Mouse (Mus musculus): Measurements from ENCODE around the gene Gtf2ird2. TPM values are rescaled to one million over a fixed set of nuclear protein-coding genes. Genes with fewer than 3 reads are reported as not detected.

Gtf2ird2 gene
- total and polyA plus RNA-seq, 2 experiments from 2014 or later, result 15.5 to 17.3 TPM

- Histone ChIP-seq H3K9me3 (ENCODE audit: low read length) (no peaks in the 10 kb centered on the region), H3K4me1 (ENCODE audit: insufficient read depth, low read length) (0 out of 2 replicates have a peak, but pooled peaks cover 2% of the 10 kb centered on the region), H3K4me3 (ENCODE audit: low read depth, low read length) (peak within 1 kb of the TSS; percentile 96), H3K36me3 (ENCODE audit: insufficient read depth, low read length) (no peaks in the 10 kb centered on the region), H3K27ac (ENCODE audit: low read depth, low read length) (peak within 1 kb of the TSS; percentile 87), H3K9ac (replicated peaks; ENCODE audit: low read length, poor library complexity, severe bottlenecking) (peak within 1 kb of the TSS; percentile 72), H3K4me2 (ENCODE audit: low read depth, low read length, poor library complexity, severe bottlenecking) (peak within 1 kb of the TSS; percentile 88), H3K27me3 (ENCODE audit: insufficient read depth, low read length) (no peaks in the 10 kb centered on the region)
- WGBS, result under 1% methylated on average over 70 of the region's 72 CpGs
- TF ChIP-seq CTCF (IDR thresholded peaks at IDR 0.05), result no peak
- DNase-seq (ENCODE audit: low spot score), result peak; percentile 94
- peak; percentile 90 for ATAC-seq (ENCODE audit: low FRiP score)
Observed at GRCm38 (mm10) chr5:134176169-134176881, 7.5 kb upstream of the Gtf2ird2 start, which contains the start of gene Rcc1l. Gene Rcc1l, minus strand, starts transcription at chr5:134176774.

DNA sequence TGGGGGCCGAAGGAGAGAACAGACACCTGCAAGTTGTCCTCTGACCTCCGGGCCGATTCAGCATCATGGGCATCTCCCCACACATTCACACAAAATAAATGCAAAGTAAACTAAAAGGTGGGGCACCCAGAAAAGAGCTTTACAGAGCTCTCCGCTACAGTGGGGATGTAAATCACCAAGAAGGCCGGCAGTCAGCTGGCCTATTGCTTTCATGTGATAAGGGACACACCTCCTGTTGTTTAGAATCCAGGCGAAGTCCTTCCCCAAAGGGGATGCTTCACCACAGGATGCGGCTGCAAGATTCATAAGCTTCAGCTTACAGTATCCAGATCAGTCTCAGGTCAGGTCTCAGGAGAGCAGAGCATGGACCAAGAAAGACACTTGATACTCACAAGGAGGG is 5.3 kb upstream of the Gtf2ird2 start:
- 80% methylated on average over 7 of the region's 7 CpGs for WGBS
- no peak overlapping the region for H3K27ac ChIP-seq (ENCODE audit: low read depth, low read length)
- no peaks in the 10 kb centered on the region for H3K36me3 ChIP-seq (ENCODE audit: insufficient read depth, low read length)
- ATAC-seq (ENCODE audit: low FRiP score), result no peak
- no peaks in the 10 kb centered on the region for H3K9me3 ChIP-seq (ENCODE audit: low read length)
- 0 out of 2 replicates have a peak, but pooled peaks cover 5% of the 10 kb centered on the region for H3K4me1 ChIP-seq (ENCODE audit: insufficient read depth, low read length)
- no peaks in the 10 kb centered on the region for H3K27me3 ChIP-seq (ENCODE audit: insufficient read depth, low read length)
- DNase-seq (ENCODE audit: low spot score), result no peak
- no peak overlapping the region for H3K4me2 ChIP-seq (ENCODE audit: low read depth, low read length, poor library complexity, severe bottlenecking)
- H3K9ac ChIP-seq (replicated peaks; ENCODE audit: low read length, poor library complexity, severe bottlenecking), result no peak overlapping the region
- H3K4me3 ChIP-seq (ENCODE audit: low read depth, low read length), result no peak overlapping the region
- no peak for TF ChIP-seq CTCF (IDR thresholded peaks at IDR 0.05)

- TF ChIP-seq CTCF (IDR thresholded peaks at IDR 0.05), result peak; percentile 91
- WGBS, result 23% methylated on average over 7 of the region's 7 CpGs
- no peak for ATAC-seq (ENCODE audit: low FRiP score)
Observed at GRCm38 (mm10) chr5:134179871-134180270, 3.9 kb upstream of the Gtf2ird2 start.

GRCm38 (mm10) chr5:134182172-134182571 is 1.6 kb upstream of the Gtf2ird2 start:
- Histone ChIP-seq H3K27me3 (ENCODE audit: insufficient read depth, low read length) (no peaks in the 10 kb centered on the region), H3K9ac (replicated peaks; ENCODE audit: low read length, poor library complexity, severe bottlenecking) (no peak overlapping the region), H3K27ac (ENCODE audit: low read depth, low read length) (no peak overlapping the region), H3K36me3 (ENCODE audit: insufficient read depth, low read length) (no peaks in the 10 kb centered on the region), H3K4me2 (ENCODE audit: low read depth, low read length, poor library complexity, severe bottlenecking) (no peak overlapping the region), H3K4me3 (ENCODE audit: low read depth, low read length) (no peak overlapping the region), H3K9me3 (ENCODE audit: low read length) (no peaks in the 10 kb centered on the region), H3K4me1 (ENCODE audit: insufficient read depth, low read length) (0 out of 2 replicates have a peak, but pooled peaks cover 4% of the 10 kb centered on the region)
- WGBS, result 53% methylated on average over 3 of the region's 3 CpGs
- no peak for ATAC-seq (ENCODE audit: low FRiP score)
- TF ChIP-seq CTCF (IDR thresholded peaks at IDR 0.05), result no peak
- no peak for DNase-seq (ENCODE audit: low spot score)

More at GRCm38 (mm10) chr5:134179871-134180270, 3.9 kb upstream of the Gtf2ird2 start:
- no peaks in the 10 kb centered on the region for H3K36me3 ChIP-seq (ENCODE audit: insufficient read depth, low read length)
- H3K4me2 ChIP-seq (ENCODE audit: low read depth, low read length, poor library complexity, severe bottlenecking), result no peak overlapping the region
- no peak overlapping the region for H3K4me3 ChIP-seq (ENCODE audit: low read depth, low read length)
- peak; percentile 93 for DNase-seq (ENCODE audit: low spot score)
- H3K27me3 ChIP-seq (ENCODE audit: insufficient read depth, low read length), result no peaks in the 10 kb centered on the region
- no peak overlapping the region for H3K9ac ChIP-seq (replicated peaks; ENCODE audit: low read length, poor library complexity, severe bottlenecking)
- H3K27ac ChIP-seq (ENCODE audit: low read depth, low read length), result no peak overlapping the region
- H3K4me1 ChIP-seq (ENCODE audit: insufficient read depth, low read length), result 0 out of 2 replicates have a peak, but pooled peaks cover 5% of the 10 kb centered on the region
- H3K9me3 ChIP-seq (ENCODE audit: low read length), result no peaks in the 10 kb centered on the region

GRCm38 (mm10) chr5:134182735-134183134 is 1.1 kb upstream of the Gtf2ird2 start:
- 66% methylated on average over 4 of the region's 4 CpGs for WGBS
- no peak for DNase-seq (ENCODE audit: low spot score)
- Histone ChIP-seq H3K9me3 (ENCODE audit: low read length) (no peaks in the 10 kb centered on the region), H3K4me3 (ENCODE audit: low read depth, low read length) (no peak overlapping the region), H3K4me1 (ENCODE audit: insufficient read depth, low read length) (0 out of 2 replicates have a peak, but pooled peaks cover 4% of the 10 kb centered on the region), H3K27ac (ENCODE audit: low read depth, low read length) (no peak overlapping the region), H3K9ac (replicated peaks; ENCODE audit: low read length, poor library complexity, severe bottlenecking) (no peak overlapping the region), H3K27me3 (ENCODE audit: insufficient read depth, low read length) (no peaks in the 10 kb centered on the region), H3K36me3 (ENCODE audit: insufficient read depth, low read length) (no peaks in the 10 kb centered on the region), H3K4me2 (ENCODE audit: low read depth, low read length, poor library complexity, severe bottlenecking) (peak overlapping the region; percentile 57)
- TF ChIP-seq CTCF (IDR thresholded peaks at IDR 0.05), result no peak
- ATAC-seq (ENCODE audit: low FRiP score), result no peak

DNA sequence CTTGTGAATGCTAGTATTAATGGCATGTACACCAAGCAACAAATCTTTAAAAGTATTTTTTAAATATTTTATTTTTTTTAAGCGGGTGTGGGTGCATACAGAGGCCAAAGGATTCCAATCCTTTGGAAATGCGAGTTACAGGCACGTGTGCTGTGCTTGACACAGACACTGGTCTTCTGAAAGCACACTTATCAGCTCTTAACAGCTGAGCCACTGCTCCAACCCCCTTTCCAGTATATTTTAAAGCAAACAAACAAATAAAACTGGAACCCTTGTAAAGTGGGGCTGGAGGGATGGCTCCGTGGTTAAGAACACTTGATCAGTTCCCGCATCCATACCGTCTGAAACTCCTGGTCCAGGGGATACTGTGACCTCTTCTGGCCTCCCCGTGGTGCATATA is 657 bp upstream of the Gtf2ird2 start:
- 52% methylated on average over 7 of the region's 7 CpGs for WGBS

More for the DNA sequence above, 657 bp upstream of the Gtf2ird2 start:
- Histone ChIP-seq H3K9me3 (ENCODE audit: low read length) (no peaks in the 10 kb centered on the region), H3K4me2 (ENCODE audit: low read depth, low read length, poor library complexity, severe bottlenecking) (peak overlapping the region; percentile 57), H3K27ac (ENCODE audit: low read depth, low read length) (peak overlapping the region; percentile 95), H3K4me1 (ENCODE audit: insufficient read depth, low read length) (0 out of 2 replicates have a peak, but pooled peaks cover 4% of the 10 kb centered on the region), H3K36me3 (ENCODE audit: insufficient read depth, low read length) (no peaks in the 10 kb centered on the region), H3K4me3 (ENCODE audit: low read depth, low read length) (peak overlapping the region; percentile 75), H3K27me3 (ENCODE audit: insufficient read depth, low read length) (no peaks in the 10 kb centered on the region), H3K9ac (replicated peaks; ENCODE audit: low read length, poor library complexity, severe bottlenecking) (peak overlapping the region; percentile 83)
- DNase-seq (ENCODE audit: low spot score) (no peak), ATAC-seq (ENCODE audit: low FRiP score) (no peak)
- no peak for TF ChIP-seq CTCF (IDR thresholded peaks at IDR 0.05)
